Mouse (Mus musculus) C2C12 (cell line): ENCODE measurements around the gene Tufm.

ENCODE experiments used
- CEBPB ChIP-seq: IDR thresholded peaks from one replicate; pipeline ENCODE4 v1.6.1; 2011; ENCODE audit warnings: low read depth, mild to moderate bottlenecking, control low read depth, moderate library complexity
- CTCF ChIP-seq: IDR thresholded peaks from one replicate; pipeline ENCODE4 v1.5.1; 2011; ENCODE audit not compliant: control insufficient read depth, insufficient read depth, insufficient read length
- MAX ChIP-seq: IDR thresholded peaks from one replicate; pipeline ENCODE4 v1.6.1; 2011; ENCODE audit warnings: mild to moderate bottlenecking, control low read depth
- MYOD1 ChIP-seq: IDR thresholded peaks from one replicate; pipeline ENCODE4 v1.6.1; 2011; ENCODE audit warnings: low read depth; ENCODE audit not compliant: control insufficient read depth, insufficient read length
- MYOG ChIP-seq: IDR thresholded peaks from one replicate; pipeline ENCODE4 v1.6.1; 2011; ENCODE audit not compliant: control insufficient read depth, insufficient read length; ENCODE audit errors: extremely low read depth
- USF1 ChIP-seq: IDR thresholded peaks from one replicate; pipeline ENCODE4 v1.6.1; 2011; ENCODE audit warnings: low read depth, mild to moderate bottlenecking, control low read depth, moderate library complexity

- TF ChIP-seq CTCF (no peak), MYOG (no peak), MYOD1 (no peak), MAX (no peak), CEBPB (no peak), USF1 (no peak)
Observed at GRCm38 (mm10) chr7:126502751-126503150, 15.6 kb downstream of the Tufm start.
